Mouse (Mus musculus): ENCODE data around the gene Tspan4. TPM values are rescaled to one million over a fixed set of nuclear protein-coding genes. Genes with fewer than 3 reads are reported as not detected.

Gene Tspan4
- polyA plus RNA-seq, 1 experiment from 2014 or later: 34.2 TPM

DNA sequence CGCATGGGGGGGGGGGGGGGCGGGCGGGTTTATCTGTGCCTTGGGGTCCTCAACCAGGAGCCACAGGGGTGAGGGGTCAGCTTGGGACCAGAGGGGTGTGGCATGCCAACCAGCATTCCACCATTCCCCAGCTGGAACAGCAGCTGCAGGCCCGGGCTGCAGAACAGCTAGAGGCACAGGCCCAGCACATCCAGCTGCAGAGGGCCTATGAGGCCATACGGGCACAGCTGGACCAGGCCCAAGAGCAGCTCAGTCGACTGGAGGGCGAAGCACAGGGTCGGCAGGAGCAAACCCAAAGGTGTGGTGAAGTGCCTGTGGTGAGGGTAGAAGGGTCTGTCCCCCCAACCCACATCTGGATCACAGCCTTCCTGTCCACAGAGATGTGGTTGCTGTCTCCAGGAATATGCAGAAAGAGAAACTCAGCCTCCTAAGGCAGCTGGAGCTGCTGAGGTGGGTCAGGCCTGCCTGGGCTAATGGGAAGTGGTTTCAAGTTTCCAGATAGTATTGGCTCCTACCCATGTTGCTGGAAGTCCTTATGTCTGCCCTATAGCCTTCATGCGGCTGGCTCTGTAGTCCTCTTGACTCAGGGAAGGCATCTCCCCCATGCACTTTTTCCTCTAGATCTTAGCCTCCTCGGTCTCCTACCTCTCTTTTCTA is 9.5 kb upstream of the Tspan4 start:
- H3K36me3 ChIP-seq: peaks cover 14% of the 10 kb centered on the region
- no peak for ATAC-seq (ENCODE audit: low FRiP score, low read depth)
- no peak overlapping the region for H3K27ac ChIP-seq
- peak overlapping the region; percentile 29; the same call in 1 of the 2 replicates for H3K9ac ChIP-seq
- peak overlapping the region; percentile 38 for H3K4me2 ChIP-seq (replicated peaks)
- 47% methylated on average over 7 of the region's 10 CpGs for WGBS
- peaks cover 64% of the 10 kb centered on the region for H3K27me3 ChIP-seq (replicated peaks)
- H3K4me3 ChIP-seq: no peak overlapping the region
- peaks cover 37% of the 10 kb centered on the region for H3K4me1 ChIP-seq
- H3K9me3 ChIP-seq: no peaks in the 10 kb centered on the region

DNA sequence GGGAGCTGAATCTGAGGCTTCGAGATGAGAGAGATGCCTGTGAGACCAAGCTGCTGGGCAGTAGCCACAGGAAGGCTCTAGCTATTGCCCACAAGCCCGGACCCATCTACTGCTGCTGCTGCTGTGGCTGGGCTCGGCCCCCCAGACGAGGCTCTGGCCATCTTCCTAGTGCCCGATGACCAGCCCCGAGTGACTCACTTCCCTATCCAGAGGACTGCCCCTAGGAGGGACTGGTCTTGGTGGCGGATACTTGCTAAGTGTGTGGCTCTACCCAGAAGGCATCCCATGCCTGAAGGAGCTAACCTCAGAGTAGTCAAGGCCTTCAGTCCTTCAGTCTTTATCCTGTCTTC is 9.0 kb upstream of the Tspan4 start:
- Histone ChIP-seq H3K9me3 (no peaks in the 10 kb centered on the region), H3K4me3 (no peak overlapping the region), H3K4me1 (peaks cover 37% of the 10 kb centered on the region), H3K36me3 (peaks cover 19% of the 10 kb centered on the region), H3K27me3 (replicated peaks) (peaks cover 59% of the 10 kb centered on the region), H3K9ac (no peak overlapping the region), H3K4me2 (replicated peaks) (no peak overlapping the region), H3K27ac (no peak overlapping the region)
- WGBS: 70% methylated on average over 7 of the region's 7 CpGs
- no peak for ATAC-seq (ENCODE audit: low FRiP score, low read depth)

DNA sequence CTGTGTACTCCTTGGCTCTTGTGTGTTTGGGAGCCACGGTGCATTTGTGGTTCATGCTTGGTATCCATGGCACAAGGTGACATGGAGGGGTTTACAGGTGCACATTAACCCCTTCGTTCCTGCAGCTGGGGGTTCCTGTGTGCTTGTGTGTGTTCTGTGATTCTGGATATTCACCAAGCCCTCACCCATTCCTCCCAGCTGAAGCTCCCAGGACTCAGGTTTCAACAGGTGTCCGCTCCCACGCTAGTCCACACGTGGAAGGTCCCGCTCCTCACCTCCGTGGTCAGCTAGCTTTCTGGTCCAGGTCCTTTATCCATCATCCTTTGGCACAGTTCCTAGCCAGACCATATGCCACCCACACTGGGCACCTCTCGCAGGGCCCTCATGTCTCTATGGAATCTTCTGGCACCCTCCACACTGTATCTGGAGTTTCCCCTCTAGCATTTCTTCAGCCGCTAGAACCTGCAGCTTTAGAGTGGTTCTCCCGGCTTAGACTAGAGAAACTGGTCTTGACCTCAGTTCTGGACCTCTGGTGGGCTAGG is 8.4 kb upstream of the Tspan4 start:
- peaks cover 25% of the 10 kb centered on the region for H3K36me3 ChIP-seq
- H3K9me3 ChIP-seq: no peaks in the 10 kb centered on the region
- H3K27me3 ChIP-seq (replicated peaks): peaks cover 52% of the 10 kb centered on the region
- peaks cover 34% of the 10 kb centered on the region for H3K4me1 ChIP-seq
- no peak for ATAC-seq (ENCODE audit: low FRiP score, low read depth)
- peak overlapping the region; percentile 63; the same call in 1 of the 2 replicates for H3K4me3 ChIP-seq
- H3K4me2 ChIP-seq (replicated peaks): peak overlapping the region; percentile 76
- 0 out of 2 replicates have a peak overlapping the region, but pooled peaks have one; percentile 77 for H3K9ac ChIP-seq
- no peak overlapping the region for H3K27ac ChIP-seq
- 60% methylated on average over 10 of the region's 10 CpGs for WGBS

DNA sequence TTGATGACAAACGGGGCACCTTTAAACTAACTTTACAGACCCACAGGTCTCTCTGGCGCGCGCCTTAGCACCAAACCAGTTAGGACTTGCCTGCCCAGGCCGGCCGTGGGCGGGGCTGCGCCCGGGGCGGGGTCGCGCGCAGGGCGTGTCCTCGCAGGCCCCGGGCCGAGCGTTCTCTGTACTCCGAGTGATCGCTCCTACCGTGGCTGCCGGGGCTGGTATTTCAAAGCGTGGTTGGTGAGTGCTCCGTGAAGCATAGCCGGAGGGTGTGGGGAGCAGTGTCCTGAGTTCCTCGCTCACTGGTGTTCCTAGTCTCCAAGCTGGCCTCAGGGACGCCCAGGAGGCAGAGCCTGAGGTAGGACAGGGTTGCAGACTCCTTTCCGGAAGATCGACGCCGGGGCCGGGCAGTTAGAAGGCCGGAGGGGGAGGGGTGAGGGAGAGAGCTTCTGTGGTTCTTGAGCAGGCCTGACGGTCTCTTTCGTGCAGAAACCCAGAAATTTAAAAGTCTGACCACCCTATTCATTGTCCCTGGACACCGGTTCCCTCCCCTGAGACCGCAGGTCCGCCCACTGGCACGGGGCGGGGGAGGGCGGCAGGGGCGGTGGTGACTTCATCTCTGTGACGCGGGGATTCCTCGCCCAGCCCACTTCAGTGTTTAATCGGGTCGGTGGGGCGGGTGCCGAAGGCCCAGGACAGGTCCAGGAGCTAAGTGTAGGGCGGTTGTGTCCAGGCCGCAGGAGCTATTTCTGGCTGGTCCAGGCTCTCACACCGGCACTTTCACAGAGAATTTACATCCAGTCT is 7.6 kb upstream of the Tspan4 start, which contains the start of gene Cd151:
Gene Cd151, plus strand, starts transcription at position 163 of the 801 bp plus-strand sequence.
- under 1% methylated on average over 52 of the region's 52 CpGs for WGBS
- peaks cover 29% of the 10 kb centered on the region for H3K4me1 ChIP-seq
- H3K4me3 ChIP-seq: peak within 1 kb of the TSS; percentile 63
- H3K27me3 ChIP-seq (replicated peaks): peaks cover 45% of the 10 kb centered on the region
- H3K27ac ChIP-seq: peak within 1 kb of the TSS; percentile 88
- H3K4me2 ChIP-seq (replicated peaks): peak within 1 kb of the TSS; percentile 76
- H3K9ac ChIP-seq: peak within 1 kb of the TSS; percentile 77
- ATAC-seq (ENCODE audit: low FRiP score, low read depth): peak; percentile 63
- H3K36me3 ChIP-seq: peaks cover 31% of the 10 kb centered on the region
- H3K9me3 ChIP-seq: no peaks in the 10 kb centered on the region

DNA sequence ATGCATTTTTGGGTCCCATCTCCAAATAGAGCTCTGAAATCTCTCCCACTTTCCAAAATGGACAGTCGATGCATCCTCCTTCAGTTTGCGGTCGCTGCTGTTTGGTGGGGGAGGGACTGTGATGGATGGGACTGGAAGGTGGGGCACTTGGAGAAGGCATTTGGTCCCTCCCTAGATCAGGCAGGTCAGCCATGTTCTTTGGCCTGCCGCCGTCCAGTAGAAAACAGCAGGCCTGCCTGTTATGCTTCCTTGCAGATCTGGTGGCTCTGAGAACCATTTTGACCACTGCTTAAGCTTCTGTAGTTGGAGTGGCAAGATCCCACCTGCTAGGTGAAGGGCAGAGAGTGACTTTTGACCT is 6.9 kb upstream of the Tspan4 start:
- Histone ChIP-seq H3K27me3 (replicated peaks) (peaks cover 38% of the 10 kb centered on the region), H3K4me1 (peaks cover 29% of the 10 kb centered on the region), H3K27ac (peak overlapping the region; percentile 88), H3K9me3 (no peaks in the 10 kb centered on the region), H3K4me3 (peak overlapping the region; percentile 63), H3K4me2 (replicated peaks) (peak overlapping the region; percentile 76), H3K36me3 (peaks cover 37% of the 10 kb centered on the region), H3K9ac (peak overlapping the region; percentile 77)
- WGBS: 15% methylated on average over 5 of the region's 5 CpGs
- ATAC-seq (ENCODE audit: low FRiP score, low read depth): peak; percentile 26; the same call in 1 of the 2 replicates

DNA sequence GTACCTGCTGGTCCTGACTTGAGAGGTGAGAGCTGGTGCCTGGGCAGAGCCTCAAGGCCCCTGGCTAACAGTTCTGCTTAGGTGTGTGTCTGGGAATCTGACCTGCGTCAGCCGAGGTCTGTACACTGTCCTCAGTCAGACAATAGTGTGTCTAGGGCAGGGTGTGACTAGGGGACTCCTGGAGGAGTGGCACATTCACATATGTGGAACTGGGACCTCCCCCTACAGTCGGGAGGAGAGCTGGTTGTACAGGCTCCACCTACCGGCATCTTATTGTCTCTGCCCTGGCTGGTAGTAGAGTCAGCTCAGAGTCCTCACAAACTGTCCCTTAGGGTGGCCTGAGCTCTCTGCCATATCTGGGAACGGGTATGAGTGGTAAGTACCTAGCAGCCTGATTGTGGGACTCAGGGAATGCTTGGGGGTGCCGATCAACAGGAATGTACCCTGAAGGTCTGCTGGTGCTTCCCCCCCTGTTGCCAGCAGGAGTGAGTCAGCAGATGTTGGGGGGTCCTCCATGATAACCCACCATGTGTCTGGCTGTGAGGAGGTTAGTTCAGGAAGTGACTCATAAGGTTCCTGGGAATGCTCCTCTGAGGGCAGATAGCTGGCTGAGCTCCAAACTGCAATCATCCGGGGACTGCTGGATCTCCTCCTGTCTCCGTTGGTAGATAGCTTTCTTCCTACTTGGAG is 6.4 kb upstream of the Tspan4 start:
- peaks cover 32% of the 10 kb centered on the region for H3K27me3 ChIP-seq (replicated peaks)
- 24% methylated on average over 8 of the region's 8 CpGs for WGBS
- peak overlapping the region; percentile 77 for H3K9ac ChIP-seq
- peak overlapping the region; percentile 76 for H3K4me2 ChIP-seq (replicated peaks)
- H3K4me1 ChIP-seq: peaks cover 34% of the 10 kb centered on the region
- peak; percentile 82 for ATAC-seq (ENCODE audit: low FRiP score, low read depth)
- peak overlapping the region; percentile 88 for H3K27ac ChIP-seq
- no peaks in the 10 kb centered on the region for H3K9me3 ChIP-seq
- H3K36me3 ChIP-seq: peaks cover 37% of the 10 kb centered on the region
- peak overlapping the region; percentile 63 for H3K4me3 ChIP-seq

DNA sequence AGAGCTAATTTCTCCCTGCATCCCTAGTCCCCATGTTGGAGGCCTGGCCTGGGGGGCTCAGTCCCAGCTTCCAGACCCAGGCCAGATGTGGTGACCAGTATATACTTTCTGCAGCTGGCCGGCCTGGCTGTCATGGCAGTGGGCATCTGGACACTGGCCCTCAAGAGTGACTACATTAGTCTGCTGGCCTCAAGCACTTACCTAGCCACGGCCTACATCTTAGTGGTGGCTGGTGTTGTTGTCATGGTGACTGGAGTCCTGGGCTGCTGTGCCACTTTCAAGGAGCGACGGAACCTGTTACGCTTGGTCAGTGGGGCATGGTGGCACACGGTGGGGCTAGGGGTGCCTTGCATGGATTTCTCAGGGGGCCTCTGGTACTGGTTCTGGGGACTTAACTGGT is 5.7 kb upstream of the Tspan4 start:
- Histone ChIP-seq H3K4me1 (peaks cover 41% of the 10 kb centered on the region), H3K4me3 (peak overlapping the region; percentile 63), H3K9ac (peak overlapping the region; percentile 41), H3K27ac (0 out of 2 replicates have a peak overlapping the region, but pooled peaks have one; percentile 88), H3K4me2 (replicated peaks) (peak overlapping the region; percentile 76), H3K9me3 (no peaks in the 10 kb centered on the region), H3K36me3 (peaks cover 37% of the 10 kb centered on the region), H3K27me3 (replicated peaks) (peaks cover 25% of the 10 kb centered on the region)
- no peak for ATAC-seq (ENCODE audit: low FRiP score, low read depth)
- WGBS: 82% methylated on average over 6 of the region's 6 CpGs

DNA sequence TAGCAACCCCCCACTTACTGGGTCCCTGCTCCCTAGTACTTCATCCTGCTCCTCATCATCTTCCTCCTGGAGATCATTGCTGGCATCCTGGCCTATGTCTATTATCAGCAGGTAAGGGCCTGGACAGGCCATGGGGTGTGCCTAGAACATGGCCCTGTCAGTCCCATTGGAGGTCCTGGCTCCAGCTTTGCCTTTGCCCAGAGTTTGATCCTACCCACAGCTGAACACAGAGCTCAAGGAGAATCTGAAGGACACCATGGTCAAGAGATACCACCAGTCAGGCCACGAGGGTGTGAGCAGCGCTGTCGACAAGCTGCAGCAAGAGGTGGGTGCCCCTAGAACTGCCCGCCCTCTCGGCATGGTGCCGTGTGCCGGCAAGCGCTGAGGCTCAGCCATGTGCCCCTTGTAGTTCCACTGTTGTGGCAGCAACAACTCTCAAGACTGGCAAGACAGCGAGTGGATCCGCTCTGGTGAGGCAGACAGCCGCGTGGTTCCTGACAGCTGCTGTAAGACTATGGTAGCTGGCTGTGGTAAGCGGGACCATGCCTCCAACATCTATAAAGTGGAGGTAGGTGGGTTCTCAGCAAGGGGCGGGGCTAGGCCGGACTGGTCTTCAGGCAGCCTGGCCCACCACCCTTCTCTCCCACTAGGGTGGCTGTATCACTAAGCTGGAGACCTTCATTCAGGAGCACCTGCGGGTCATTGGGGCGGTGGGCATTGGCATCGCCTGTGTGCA is 5.0 kb upstream of the Tspan4 start:
- Histone ChIP-seq H3K4me3 (no peak overlapping the region), H3K9me3 (no peaks in the 10 kb centered on the region), H3K4me2 (replicated peaks) (peak overlapping the region; percentile 76), H3K4me1 (peaks cover 39% of the 10 kb centered on the region), H3K27me3 (replicated peaks) (peaks cover 18% of the 10 kb centered on the region), H3K27ac (no peak overlapping the region), H3K36me3 (peaks cover 37% of the 10 kb centered on the region), H3K9ac (0 out of 2 replicates have a peak overlapping the region, but pooled peaks have one; percentile 17)
- WGBS: 92% methylated on average over 18 of the region's 18 CpGs
- ATAC-seq (ENCODE audit: low FRiP score, low read depth): no peak

DNA sequence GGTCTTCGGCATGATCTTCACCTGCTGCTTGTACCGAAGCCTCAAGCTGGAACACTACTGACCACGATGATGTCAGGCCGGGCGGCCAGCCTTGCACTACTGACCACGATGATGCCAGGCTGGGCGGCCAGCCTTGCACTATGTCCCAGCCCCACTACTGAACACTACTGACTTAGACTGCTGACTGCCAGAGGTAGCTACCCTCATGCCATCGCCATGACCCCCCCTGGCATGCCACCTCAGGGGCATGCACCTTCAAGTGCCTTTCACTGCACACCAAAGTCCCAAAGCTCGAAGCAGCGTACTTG is 4.4 kb upstream of the Tspan4 start:
- Histone ChIP-seq H3K27me3 (replicated peaks) (peaks cover 14% of the 10 kb centered on the region), H3K4me2 (replicated peaks) (peak overlapping the region; percentile 76; the same call in 1 of the 2 replicates), H3K36me3 (peaks cover 37% of the 10 kb centered on the region), H3K27ac (no peak overlapping the region), H3K4me3 (no peak overlapping the region), H3K4me1 (peaks cover 41% of the 10 kb centered on the region), H3K9ac (no peak overlapping the region), H3K9me3 (no peaks in the 10 kb centered on the region)
- 94% methylated on average over 10 of the region's 10 CpGs for WGBS
- no peak for ATAC-seq (ENCODE audit: low FRiP score, low read depth)

DNA sequence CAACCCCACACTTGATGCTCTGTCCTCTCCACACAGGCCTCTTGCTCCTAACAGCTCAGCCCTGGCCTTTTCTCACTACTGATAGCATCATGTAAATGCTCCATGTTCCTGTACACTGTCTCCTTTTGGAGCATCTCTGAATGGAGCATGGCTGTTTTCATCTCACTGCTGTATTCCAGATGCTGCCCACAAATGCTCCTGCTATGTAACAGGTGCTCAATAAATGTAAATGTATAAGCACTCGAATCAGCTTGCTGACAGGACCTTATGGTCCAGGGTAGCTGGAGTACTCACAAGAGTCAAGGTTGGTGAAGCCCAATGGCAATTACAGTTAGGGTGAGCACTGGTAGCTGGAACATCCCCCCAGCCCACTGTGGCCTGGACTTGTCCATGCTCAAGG is 3.8 kb upstream of the Tspan4 start:
- Histone ChIP-seq H3K9me3 (no peaks in the 10 kb centered on the region), H3K27me3 (replicated peaks) (peaks cover 14% of the 10 kb centered on the region), H3K4me2 (replicated peaks) (no peak overlapping the region), H3K4me3 (no peak overlapping the region), H3K27ac (no peak overlapping the region), H3K9ac (no peak overlapping the region), H3K4me1 (peaks cover 46% of the 10 kb centered on the region), H3K36me3 (peaks cover 37% of the 10 kb centered on the region)
- 93% methylated on average over 1 of the region's 1 CpGs for WGBS
- ATAC-seq (ENCODE audit: low FRiP score, low read depth): no peak

DNA sequence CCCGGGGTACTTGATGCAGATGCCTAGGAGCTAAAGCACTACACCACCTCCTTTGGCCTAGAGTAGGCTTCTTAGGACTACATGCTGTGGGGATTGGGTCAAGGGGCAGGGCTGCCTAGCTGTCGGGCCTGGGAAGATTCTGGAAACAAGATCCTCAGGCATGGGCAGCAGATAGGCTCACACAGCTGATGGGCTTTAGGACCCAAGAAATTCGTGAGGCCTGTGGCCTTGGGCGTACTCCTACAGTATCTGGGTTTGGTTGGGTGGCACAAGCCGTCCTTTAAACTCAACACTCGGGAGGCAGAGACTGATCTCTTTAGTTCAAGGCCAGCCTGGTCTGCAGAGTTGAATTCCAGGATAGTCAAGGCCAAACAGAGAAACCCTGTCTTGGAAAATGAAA is 2.8 kb upstream of the Tspan4 start:
- WGBS: 90% methylated on average over 6 of the region's 6 CpGs
- ATAC-seq (ENCODE audit: low FRiP score, low read depth): no peak

More for the DNA sequence above, 2.8 kb upstream of the Tspan4 start:
- Histone ChIP-seq H3K4me2 (replicated peaks) (no peak overlapping the region), H3K9ac (no peak overlapping the region), H3K27me3 (replicated peaks) (peaks cover 17% of the 10 kb centered on the region), H3K4me1 (peaks cover 55% of the 10 kb centered on the region), H3K9me3 (no peaks in the 10 kb centered on the region), H3K4me3 (no peak overlapping the region), H3K27ac (no peak overlapping the region), H3K36me3 (peaks cover 37% of the 10 kb centered on the region)
